Comparison of ENCODE assay signal across 15 mouse cellular contexts in genomic region chr12:55061006-55061405, GRCm38 (mm10). TPM values are rescaled to one million over a fixed set of nuclear protein-coding genes. Genes with fewer than 3 reads are reported as not detected.
DNase-seq lines count a peak whose midpoint lies in the region; ATAC-seq lines count a peak whose summit lies in the region.
"Had no signal": no experiment of that assay in that cellular context is flagged by ENCODE, and none has a peak within 500 bp of the region (broad histone marks: within the 10 kb centered on the region; RNA-seq: fewer than 3 reads in every experiment).

No protein-coding gene starts in this region.

- WGBS in forebrain, embryonic 14.5 days = 67% methylated on average over 10 of the region's 10 CpGs
- 88% methylated on average over 10 of the region's 10 CpGs for WGBS in forebrain, embryonic 11.5 days
- 73% methylated on average over 10 of the region's 10 CpGs for WGBS in midbrain, embryonic 16.5 days
- WGBS in midbrain, embryonic 13.5 days = 84% methylated on average over 10 of the region's 10 CpGs
- WGBS in liver, embryonic 12.5 days (ENCODE audit: insufficient replicate concordance) = 78% methylated on average over 10 of the region's 10 CpGs
- 83% methylated on average over 10 of the region's 10 CpGs for WGBS in forebrain, embryonic 12.5 days

- peak; percentile 38 for DNase-seq in forebrain, embryonic 14.5 days (ENCODE audit: low spot score)
- no peak for DNase-seq in forebrain, embryonic 11.5 days (ENCODE audit: low spot score)
- peak; percentile 58 for DNase-seq in lung, postnatal 25 days (ENCODE audit: low spot score)
- no peak for DNase-seq in left cerebral cortex, postnatal 36 days (ENCODE audit: low spot score in 2 of 2)
- DNase-seq: cerebellum, adult 2 months; gastrocnemius, postnatal 36 days; heart, postnatal 10 days; thymus, postnatal 36 days had no signal

- H3K36me3 ChIP-seq in forebrain, embryonic 14.5 days (ENCODE audit: control insufficient read depth, insufficient read depth, low read length) = peaks cover 19% of the 10 kb centered on the region; the same call in 1 of the 2 replicates
- no peaks in the 10 kb centered on the region for H3K36me3 ChIP-seq in forebrain, embryonic 11.5 days (ENCODE audit: control insufficient read depth, insufficient read depth, low read length)
- H3K36me3 ChIP-seq in midbrain, embryonic 16.5 days (ENCODE audit: control insufficient read depth, insufficient read depth, low read length) = no peaks in the 10 kb centered on the region
- peaks cover 25% of the 10 kb centered on the region for H3K36me3 ChIP-seq in midbrain, embryonic 13.5 days
- H3K36me3 ChIP-seq in liver, embryonic 12.5 days = peaks cover 33% of the 10 kb centered on the region
- H3K36me3 ChIP-seq in forebrain, embryonic 12.5 days (replicated peaks) = peaks cover 18% of the 10 kb centered on the region

- ATAC-seq in forebrain, embryonic 14.5 days = no peak; the same call in 1 of the 2 replicates
- no peak for ATAC-seq in forebrain, embryonic 11.5 days (replicated peaks; ENCODE audit: low FRiP score)
- ATAC-seq in midbrain, embryonic 16.5 days = 0 out of 2 replicates have a peak, but pooled peaks have one; percentile 32
- ATAC-seq in midbrain, embryonic 13.5 days = no peak
- ATAC-seq in liver, embryonic 12.5 days = no peak
- no peak for ATAC-seq in forebrain, embryonic 12.5 days (ENCODE audit: low FRiP score)
- ATAC-seq: forebrain, embryonic 13.5 days had no signal

- H3K4me2 ChIP-seq in forebrain, embryonic 14.5 days (ENCODE audit: low read length) = no peak overlapping the region
- no peak overlapping the region for H3K4me2 ChIP-seq in forebrain, embryonic 11.5 days (ENCODE audit: low read depth, low read length, severe bottlenecking)
- H3K4me2 ChIP-seq in midbrain, embryonic 16.5 days (ENCODE audit: low read length) = no peak overlapping the region
- no peak overlapping the region for H3K4me2 ChIP-seq in midbrain, embryonic 13.5 days (replicated peaks)
- H3K4me2 ChIP-seq in liver, embryonic 12.5 days = peak overlapping the region; percentile 43
- H3K4me2 ChIP-seq in forebrain, embryonic 12.5 days = no peak overlapping the region
- H3K4me2 ChIP-seq: forebrain, embryonic 13.5 days; midbrain, embryonic 11.5 days; neural tube, embryonic 13.5 days had no signal

- no peaks in the 10 kb centered on the region for H3K27me3 ChIP-seq in forebrain, embryonic 14.5 days (replicated peaks; ENCODE audit: control insufficient read depth, insufficient read depth, low read length)
- no peaks in the 10 kb centered on the region for H3K27me3 ChIP-seq in forebrain, embryonic 11.5 days (ENCODE audit: control insufficient read depth, insufficient read depth, low read length)
- H3K27me3 ChIP-seq in midbrain, embryonic 16.5 days (ENCODE audit: control insufficient read depth, insufficient read depth, low read depth, low read length) = no peaks in the 10 kb centered on the region
- no peaks in the 10 kb centered on the region for H3K27me3 ChIP-seq in midbrain, embryonic 13.5 days
- no peaks in the 10 kb centered on the region for H3K27me3 ChIP-seq in liver, embryonic 12.5 days (replicated peaks)
- H3K27me3 ChIP-seq in forebrain, embryonic 12.5 days = no peaks in the 10 kb centered on the region
- H3K27me3 ChIP-seq: forebrain, embryonic 13.5 days; neural tube, embryonic 13.5 days had no signal

- no peak overlapping the region for H3K9ac ChIP-seq in forebrain, embryonic 14.5 days (ENCODE audit: low read length)
- H3K9ac ChIP-seq in forebrain, embryonic 11.5 days (ENCODE audit: low read length) = no peak overlapping the region
- no peak overlapping the region for H3K9ac ChIP-seq in midbrain, embryonic 16.5 days (ENCODE audit: low read depth, low read length)
- H3K9ac ChIP-seq in midbrain, embryonic 13.5 days (replicated peaks) = no peak overlapping the region
- peak overlapping the region; percentile 35; the same call in 1 of the 2 replicates for H3K9ac ChIP-seq in liver, embryonic 12.5 days
- no peak overlapping the region for H3K9ac ChIP-seq in forebrain, embryonic 12.5 days
- H3K9ac ChIP-seq: forebrain, embryonic 13.5 days; neural tube, embryonic 13.5 days had no signal

- H3K9me3 ChIP-seq in forebrain, embryonic 14.5 days (replicated peaks; ENCODE audit: control insufficient read depth, low read length) = no peaks in the 10 kb centered on the region
- H3K9me3 ChIP-seq in forebrain, embryonic 11.5 days (ENCODE audit: control insufficient read depth, low read length) = no peaks in the 10 kb centered on the region
- no peaks in the 10 kb centered on the region for H3K9me3 ChIP-seq in midbrain, embryonic 16.5 days (replicated peaks; ENCODE audit: control insufficient read depth, low read length, poor library complexity, severe bottlenecking)
- H3K9me3 ChIP-seq in midbrain, embryonic 13.5 days = no peaks in the 10 kb centered on the region
- no peaks in the 10 kb centered on the region for H3K9me3 ChIP-seq in liver, embryonic 12.5 days (replicated peaks)
- H3K9me3 ChIP-seq in forebrain, embryonic 12.5 days = no peaks in the 10 kb centered on the region
- H3K9me3 ChIP-seq: forebrain, embryonic 13.5 days; neural tube, embryonic 13.5 days had no signal

- H3K27ac ChIP-seq in forebrain, embryonic 14.5 days (ENCODE audit: low read depth, low read length) = no peak overlapping the region
- H3K27ac ChIP-seq in forebrain, embryonic 11.5 days (ENCODE audit: low read depth, low read length) = no peak overlapping the region
- H3K27ac ChIP-seq in midbrain, embryonic 16.5 days (ENCODE audit: low read length) = no peak overlapping the region
- no peak overlapping the region for H3K27ac ChIP-seq in midbrain, embryonic 13.5 days
- peak overlapping the region; percentile 83 for H3K27ac ChIP-seq in liver, embryonic 12.5 days
- no peak overlapping the region for H3K27ac ChIP-seq in forebrain, embryonic 12.5 days
- H3K27ac ChIP-seq: forebrain, embryonic 13.5 days; neural tube, embryonic 13.5 days had no signal

- no peaks in the 10 kb centered on the region for H3K4me1 ChIP-seq in forebrain, embryonic 14.5 days (ENCODE audit: control insufficient read depth, insufficient read depth, low read length)
- H3K4me1 ChIP-seq in forebrain, embryonic 11.5 days (replicated peaks; ENCODE audit: control insufficient read depth, insufficient read depth, low read length) = no peaks in the 10 kb centered on the region
- H3K4me1 ChIP-seq in midbrain, embryonic 16.5 days (ENCODE audit: control insufficient read depth, insufficient read depth, low read length) = no peaks in the 10 kb centered on the region
- H3K4me1 ChIP-seq in midbrain, embryonic 13.5 days (replicated peaks) = no peaks in the 10 kb centered on the region
- H3K4me1 ChIP-seq in liver, embryonic 12.5 days = peaks cover 61% of the 10 kb centered on the region
- H3K4me1 ChIP-seq in forebrain, embryonic 12.5 days = no peaks in the 10 kb centered on the region
- H3K4me1 ChIP-seq: forebrain, embryonic 13.5 days; neural tube, embryonic 13.5 days had no signal

- H3K4me3 ChIP-seq in forebrain, embryonic 14.5 days (ENCODE audit: low read depth, low read length) = no peak overlapping the region
- H3K4me3 ChIP-seq in forebrain, embryonic 11.5 days (ENCODE audit: low read depth, low read length) = no peak overlapping the region
- H3K4me3 ChIP-seq in midbrain, embryonic 16.5 days (ENCODE audit: low read depth, low read length) = no peak overlapping the region
- H3K4me3 ChIP-seq in midbrain, embryonic 13.5 days (replicated peaks) = no peak overlapping the region
- H3K4me3 ChIP-seq in liver, embryonic 12.5 days = no peak overlapping the region
- no peak overlapping the region for H3K4me3 ChIP-seq in forebrain, embryonic 12.5 days (replicated peaks)
- H3K4me3 ChIP-seq: forebrain, embryonic 13.5 days; neural tube, embryonic 13.5 days had no signal

- intact Hi-C loops in left cerebral cortex, postnatal 36 days (cut with DNase I) = no loop called here

RNA-seq across cellular contexts. Expression of gene 2700097O09Rik, which starts 18.9 kb away (rescaled TPM):
- 32.8 and 36.0 TPM in 2 replicates for polyA plus RNA-seq in forebrain, embryonic 14.5 days (2014; fragmentation: Nextera tagmentation; extraction: Ambion mirVana)
- 36.8 and 37.9 TPM in 2 replicates for polyA plus RNA-seq in forebrain, embryonic 11.5 days (2014; fragmentation: Nextera tagmentation; extraction: Ambion mirVana)
- 32.2 and 32.6 TPM in 2 replicates for polyA plus RNA-seq in midbrain, embryonic 16.5 days (2015; fragmentation: Nextera tagmentation; extraction: Ambion mirVana)
- 36.4 and 37.4 TPM in 2 replicates for polyA plus RNA-seq in midbrain, embryonic 13.5 days (2015; fragmentation: Nextera tagmentation; extraction: Ambion mirVana)
- 31.5 and 33.0 TPM in 2 replicates for polyA plus RNA-seq in liver, embryonic 12.5 days (2016; fragmentation: Nextera tagmentation; extraction: Ambion mirVana)
- 10 to 100 TPM in 1 of 2 experiments, 1 to 10 TPM in 1; 8.2 to 13.2 TPM for total RNA-seq in left cerebral cortex, postnatal 36 days (2021)
- 35.8 and 36.7 TPM in 2 replicates for polyA plus RNA-seq in forebrain, embryonic 12.5 days (2016; fragmentation: Nextera tagmentation; extraction: Ambion mirVana)

RNA-seq across cellular contexts. Expression of gene Srp54a, which starts 19.1 kb away (rescaled TPM):
- 216 and 245 TPM in 2 replicates for polyA plus RNA-seq in forebrain, embryonic 14.5 days (2014; fragmentation: Nextera tagmentation; extraction: Ambion mirVana)
- 156 and 181 TPM in 2 replicates for polyA plus RNA-seq in forebrain, embryonic 11.5 days (2014; fragmentation: Nextera tagmentation; extraction: Ambion mirVana)
- 203 and 209 TPM in 2 replicates for polyA plus RNA-seq in midbrain, embryonic 16.5 days (2015; fragmentation: Nextera tagmentation; extraction: Ambion mirVana)
- 171 and 195 TPM in 2 replicates for polyA plus RNA-seq in midbrain, embryonic 13.5 days (2015; fragmentation: Nextera tagmentation; extraction: Ambion mirVana)
- polyA plus RNA-seq in liver, embryonic 12.5 days (2016; fragmentation: Nextera tagmentation; extraction: Ambion mirVana) = 105 and 106 TPM in 2 replicates
- total RNA-seq in left cerebral cortex, postnatal 36 days (2021) = 10 to 100 TPM; 83.0 to 84.9 TPM
- 144 and 166 TPM in 2 replicates for polyA plus RNA-seq in forebrain, embryonic 12.5 days (2016; fragmentation: Nextera tagmentation; extraction: Ambion mirVana)

RNA-seq across cellular contexts. Expression of gene Baz1a, which starts 46.9 kb away (rescaled TPM):
- polyA plus RNA-seq in forebrain, embryonic 14.5 days (2014; fragmentation: Nextera tagmentation; extraction: Ambion mirVana) = 13.6 and 14.4 TPM in 2 replicates
- 41.1 and 41.7 TPM in 2 replicates for polyA plus RNA-seq in forebrain, embryonic 11.5 days (2014; fragmentation: Nextera tagmentation; extraction: Ambion mirVana)
- polyA plus RNA-seq in midbrain, embryonic 16.5 days (2015; fragmentation: Nextera tagmentation; extraction: Ambion mirVana) = 1.9 and 5.1 TPM in 2 replicates
- polyA plus RNA-seq in midbrain, embryonic 13.5 days (2015; fragmentation: Nextera tagmentation; extraction: Ambion mirVana) = 16.0 and 21.8 TPM in 2 replicates
- polyA plus RNA-seq in liver, embryonic 12.5 days (2016; fragmentation: Nextera tagmentation; extraction: Ambion mirVana) = 47.6 and 54.4 TPM in 2 replicates
- total RNA-seq in left cerebral cortex, postnatal 36 days (2021) = 1 to 10 TPM; 2.4 to 5.3 TPM
- polyA plus RNA-seq in forebrain, embryonic 12.5 days (2016; fragmentation: Nextera tagmentation; extraction: Ambion mirVana) = 40.5 and 42.8 TPM in 2 replicates

Comparison
In these comparisons a context has a peak if more than half of its experiments do, and no peak if none do; other contexts are left out.
1. DNase-seq: peak in forebrain, embryonic 14.5 days (single experiment) and lung, postnatal 25 days (single experiment); none in forebrain, embryonic 11.5 days (single experiment) and left cerebral cortex, postnatal 36 days (0 of 2).